Mouse (Mus musculus) G1E (cell line): ENCODE measurements around the gene Zfp106.

Experiments
- CTCF ChIP-seq: IDR thresholded peaks from 2 replicates; pipeline ENCODE4 v1.5.1; 2012; ENCODE audit warnings: low read depth, low read length, inconsistent platforms, mixed read lengths
- TAL1 ChIP-seq: conservative IDR thresholded peaks from 2 replicates; pipeline ENCODE4 v1.6.1; 2012; ENCODE audit warnings: low read depth, low read length, inconsistent platforms, mixed read lengths

DNA sequence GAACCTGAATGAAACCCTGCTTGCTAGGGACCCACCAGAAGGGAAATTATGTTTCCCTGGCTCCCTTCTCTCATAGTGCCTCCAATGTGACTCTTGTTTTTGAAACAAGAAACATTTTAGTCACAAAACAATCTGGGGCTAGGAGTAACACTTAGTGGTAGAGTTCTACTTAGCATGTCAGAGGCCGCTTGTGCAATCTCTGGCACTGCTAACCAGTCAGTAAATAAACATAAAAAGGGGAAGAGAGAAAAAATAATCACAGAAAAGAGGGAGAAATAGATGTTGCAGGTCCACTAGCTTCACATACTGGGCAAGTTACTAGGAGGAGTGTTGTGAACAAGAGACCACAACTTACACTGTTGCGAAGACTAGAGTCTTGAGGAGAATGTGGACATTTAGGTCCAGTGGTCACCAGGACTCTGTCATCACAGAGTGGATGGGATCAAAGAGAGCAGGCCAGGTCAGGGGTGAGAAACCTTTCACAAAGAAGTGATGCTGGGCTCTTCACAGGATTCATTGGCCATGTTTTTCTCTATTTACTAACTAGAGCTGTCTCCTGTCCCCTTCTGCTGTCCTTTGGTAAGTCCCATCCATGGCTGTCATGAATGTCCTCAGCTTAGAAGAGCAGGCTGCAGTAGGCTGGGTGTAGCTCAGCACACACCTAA, 98.8 kb downstream of the Zfp106 start:
- TF ChIP-seq CTCF, result no peak
- TF ChIP-seq TAL1, result no peak
